Mouse (Mus musculus) G1E (cell line): ENCODE results near the gene Kcnk12.

Experiments
- CTCF ChIP-seq: IDR thresholded peaks from 2 replicates; pipeline ENCODE4 v1.5.1; 2012; ENCODE audit warnings: low read depth, low read length, inconsistent platforms, mixed read lengths
- TAL1 ChIP-seq: conservative IDR thresholded peaks from 2 replicates; pipeline ENCODE4 v1.6.1; 2012; ENCODE audit warnings: low read depth, low read length, inconsistent platforms, mixed read lengths

DNA sequence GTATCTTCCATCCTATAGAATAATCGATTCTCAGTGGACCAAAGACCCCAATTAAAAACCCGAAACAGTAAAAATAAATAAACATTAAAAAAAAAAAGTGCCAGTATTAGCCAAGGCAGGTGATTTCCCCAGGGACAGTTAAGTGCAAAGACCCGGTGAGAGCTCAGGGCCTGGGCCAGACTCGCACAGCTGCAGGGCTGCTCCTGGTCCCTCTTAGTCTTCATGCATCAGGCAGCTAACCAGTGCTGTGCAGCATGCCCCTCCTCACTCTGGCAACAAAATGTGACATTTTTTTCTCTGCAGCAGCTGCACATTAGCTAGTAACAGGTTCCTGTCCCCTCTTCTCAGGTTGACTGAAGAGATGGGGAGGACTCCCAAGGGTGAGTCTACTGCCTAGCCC is 65.8 kb downstream of the Kcnk12 start:
- no peak for TF ChIP-seq CTCF
- no peak for TF ChIP-seq TAL1
